Mouse (Mus musculus): Measurements from ENCODE around the gene Ndufv3.
"Not testable (repeated sequence)": the region's sequence is repeated elsewhere in the genome, so short reads cannot be mapped to it uniquely, and the experiment has no call there.

The Ndufv3 gene

GRCm38 (mm10) chr17:31512593-31512992, 7.3 kb upstream of the Ndufv3 start:
- no peak for DNase-seq (ENCODE audit: low spot score)

- no peak for DNase-seq (ENCODE audit: low spot score)
These were observed 5.2 kb upstream of the Ndufv3 start for GRCm38 (mm10) chr17:31514696-31515095.

- no peak for DNase-seq (ENCODE audit: low spot score)
These were observed 470 bp upstream of the Ndufv3 start for GRCm38 (mm10) chr17:31519344-31519945.

- peak; percentile 80 for DNase-seq (ENCODE audit: low spot score)
These were observed 980 bp downstream of the Ndufv3 start for GRCm38 (mm10) chr17:31520895-31521294.

GRCm38 (mm10) chr17:31521948-31522347, 2.0 kb downstream of the Ndufv3 start:
- no peak for DNase-seq (ENCODE audit: low spot score)

- DNase-seq (ENCODE audit: low spot score), result no peak
These were observed 5.2 kb downstream of the Ndufv3 start for GRCm38 (mm10) chr17:31525114-31525513.

GRCm38 (mm10) chr17:31525816-31526215, 5.9 kb downstream of the Ndufv3 start:
- no peak for DNase-seq (ENCODE audit: low spot score)

- no peak for DNase-seq (ENCODE audit: low spot score)
These were observed 9.4 kb downstream of the Ndufv3 start for GRCm38 (mm10) chr17:31529314-31529713.

GRCm38 (mm10) chr17:31531441-31532158, 11.7 kb downstream of the Ndufv3 start:
- no peak for DNase-seq (ENCODE audit: low spot score)

- DNase-seq (ENCODE audit: low spot score), result not testable (repeated sequence)
These were observed 12.4 kb downstream of the Ndufv3 start for GRCm38 (mm10) chr17:31532331-31532730.

GRCm38 (mm10) chr17:31535358-31535757, 15.4 kb downstream of the Ndufv3 start:
- DNase-seq (ENCODE audit: low spot score), result no peak

GRCm38 (mm10) chr17:31535871-31536629, 16.1 kb downstream of the Ndufv3 start:
- peak; percentile 57 for DNase-seq (ENCODE audit: low spot score)

GRCm38 (mm10) chr17:31540101-31540500, 20.2 kb downstream of the Ndufv3 start:
- no peak for DNase-seq (ENCODE audit: low spot score)

GRCm38 (mm10) chr17:31540809-31541459, 21.0 kb downstream of the Ndufv3 start:
- DNase-seq (ENCODE audit: low spot score), result no peak

GRCm38 (mm10) chr17:31541460-31541831, 21.5 kb downstream of the Ndufv3 start:
- DNase-seq (ENCODE audit: low spot score), result no peak

GRCm38 (mm10) chr17:31543574-31543973, 23.7 kb downstream of the Ndufv3 start:
- no peak for DNase-seq (ENCODE audit: low spot score)

- DNase-seq (ENCODE audit: low spot score), result no peak
These were observed 26.7 kb downstream of the Ndufv3 start for GRCm38 (mm10) chr17:31546444-31547196.

- DNase-seq (ENCODE audit: low spot score), result no peak
These were observed 28.1 kb downstream of the Ndufv3 start for GRCm38 (mm10) chr17:31547974-31548373.

- no peak for DNase-seq (ENCODE audit: low spot score)
These were observed 29.5 kb downstream of the Ndufv3 start for GRCm38 (mm10) chr17:31549389-31549788.

GRCm38 (mm10) chr17:31552601-31553000, 32.7 kb downstream of the Ndufv3 start:
- DNase-seq (ENCODE audit: low spot score), result not testable (repeated sequence)

- no peak for DNase-seq (ENCODE audit: low spot score)
These were observed 36.3 kb downstream of the Ndufv3 start for GRCm38 (mm10) chr17:31556253-31556652.

All from testis, postnatal 14 days (tissue).